Mouse (Mus musculus) heart, adult 8-10 months (tissue): ENCODE measurements around the gene Hnrnph3. TPM values are rescaled to one million over a fixed set of nuclear protein-coding genes. Genes with fewer than 3 reads are reported as not detected.

ENCODE experiments used
- DNase-seq: peaks from one replicate; pipeline ENCODE4 v3.0.0; 2022; ENCODE audit warnings: low spot score
- total RNA-seq, 4 experiments: library from RNA; stranded (reverse); gene quantifications; 2 replicates each; pipeline ENCODE4 v1.2.4; 2022

Gene Hnrnph3
- total RNA-seq, 4 experiments from 2014 or later, result 28.4 to 38.8 (median 30.2) TPM

GRCm38 (mm10) chr10:63032267-63032666 is 8.2 kb upstream of the Hnrnph3 start:
- DNase-seq, result no peak

DNA sequence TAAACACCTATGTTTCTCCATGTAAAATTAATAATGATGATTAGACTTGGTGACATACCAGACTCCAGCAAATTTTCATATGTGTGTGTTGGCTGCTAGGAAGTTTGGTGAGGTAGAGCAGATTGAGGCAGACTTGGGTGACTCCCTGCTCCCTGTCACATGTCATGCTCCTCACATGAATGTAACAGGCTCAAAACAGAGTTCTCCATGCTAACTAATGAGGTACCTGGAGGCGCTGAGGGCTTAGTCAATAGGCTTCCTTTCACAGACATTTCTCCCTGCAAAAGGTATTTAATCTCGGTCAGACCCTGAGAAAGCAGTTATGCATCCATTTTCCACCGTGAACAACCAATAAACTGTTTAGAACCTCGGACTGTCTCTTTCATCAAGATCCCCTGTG is 4.4 kb upstream of the Hnrnph3 start:
- no peak for DNase-seq

- no peak for DNase-seq
Observed at GRCm38 (mm10) chr10:63027376-63028161, 3.6 kb upstream of the Hnrnph3 start.

- DNase-seq, result no peak
Observed at GRCm38 (mm10) chr10:63026795-63027160, 2.8 kb upstream of the Hnrnph3 start.

- DNase-seq, result no peak
Observed at GRCm38 (mm10) chr10:63026156-63026794, 2.3 kb upstream of the Hnrnph3 start.

- DNase-seq, result no peak
Observed at GRCm38 (mm10) chr10:63025491-63026011, 1.5 kb upstream of the Hnrnph3 start.

- no peak for DNase-seq
Observed at GRCm38 (mm10) chr10:63025016-63025415, 999 bp upstream of the Hnrnph3 start.

DNA sequence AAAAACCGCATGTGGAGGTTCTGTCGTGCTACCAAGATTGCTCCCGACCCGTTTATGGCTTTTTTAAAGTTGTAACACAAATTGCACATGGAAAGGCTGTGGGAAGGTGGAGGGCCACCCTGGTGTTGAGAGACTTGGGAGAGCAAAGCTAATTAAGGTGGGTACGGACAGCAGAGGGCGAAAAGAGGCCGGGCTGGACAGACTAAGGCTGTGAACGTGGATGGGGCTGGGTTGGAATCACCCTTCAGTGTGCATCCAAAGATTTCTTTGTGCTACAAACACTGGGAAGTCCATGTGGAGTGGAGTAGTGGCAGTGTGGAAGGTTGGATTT is 528 bp upstream of the Hnrnph3 start:
- DNase-seq, result peak; percentile 77

DNA sequence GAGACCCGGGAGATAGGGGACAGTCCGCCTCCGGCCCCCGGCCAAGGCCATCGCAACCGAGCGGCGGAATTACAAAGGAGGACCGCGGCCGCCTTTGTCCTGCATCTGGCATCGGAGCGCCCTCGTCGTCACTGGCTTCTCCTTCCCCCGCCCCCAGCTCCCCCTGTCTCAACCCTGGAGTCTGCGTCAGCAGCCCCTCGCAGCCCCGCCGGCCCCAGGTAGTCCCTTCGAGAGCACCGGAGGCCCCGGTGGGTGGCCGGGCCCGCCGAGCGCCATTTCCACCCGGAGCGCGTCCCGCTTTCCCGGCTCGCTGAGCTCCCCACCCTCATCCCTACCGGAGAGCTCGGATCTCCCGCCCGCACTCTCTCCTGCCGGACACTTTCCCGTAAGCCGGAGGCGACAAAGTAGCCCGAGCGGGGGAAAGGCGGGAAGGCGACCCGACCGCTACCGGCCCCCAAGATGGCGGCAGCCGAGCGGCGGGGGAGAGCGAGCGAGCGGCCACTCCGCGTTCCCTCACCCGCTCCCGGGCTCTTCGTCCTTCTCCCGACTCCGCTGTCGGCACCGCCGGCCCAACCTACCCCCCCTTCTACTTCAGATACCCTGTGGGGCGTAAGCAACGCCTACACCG is 782 bp downstream of the Hnrnph3 start:
- DNase-seq, result peak; percentile 50

DNA sequence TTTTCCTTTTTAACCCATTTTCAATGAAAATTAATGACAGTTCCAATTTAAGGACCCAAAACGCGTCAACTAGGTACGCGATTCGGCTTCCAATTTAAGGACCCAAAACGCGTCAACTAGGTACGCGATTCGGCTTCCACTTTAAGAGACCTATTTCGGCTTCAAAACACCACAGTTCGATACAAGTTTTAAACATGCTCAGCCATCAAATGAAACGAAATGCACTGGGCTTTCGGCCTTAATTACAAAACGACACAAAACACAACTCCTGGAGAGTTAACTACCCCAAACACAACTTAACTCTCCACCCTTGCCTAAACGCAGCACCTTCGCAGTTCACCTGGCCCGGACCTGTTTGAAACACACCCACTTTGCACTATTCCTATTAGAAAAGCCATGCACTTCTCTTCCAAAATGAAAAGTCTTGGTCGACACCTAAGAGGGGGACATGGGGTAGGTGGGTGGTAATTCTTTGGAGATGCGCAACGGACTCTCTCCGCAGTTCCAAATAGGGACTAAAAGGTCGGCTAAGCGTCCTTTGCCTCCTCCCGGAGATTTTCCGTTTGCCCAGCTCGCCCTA is 1.4 kb downstream of the Hnrnph3 start:
- DNase-seq, result no peak

DNA sequence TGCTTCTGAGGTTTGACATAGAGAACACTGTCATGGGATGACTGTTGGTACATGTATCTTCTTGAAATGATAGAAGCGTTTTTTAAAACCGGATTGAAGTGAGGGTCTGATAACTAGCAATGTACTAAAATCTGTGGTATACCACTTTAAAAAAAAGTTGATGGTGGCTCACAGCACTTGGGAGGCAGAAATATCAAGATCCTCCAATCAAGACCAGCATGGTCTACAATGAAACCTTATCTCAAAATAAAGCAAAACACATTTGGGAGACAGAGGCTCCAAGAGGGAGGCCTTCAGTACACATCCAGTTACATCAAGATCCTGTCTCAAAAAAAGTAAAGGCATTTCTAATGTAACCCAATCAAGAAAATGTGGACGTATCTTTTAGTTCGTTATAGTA is 2.3 kb downstream of the Hnrnph3 start:
- no peak for DNase-seq

GRCm38 (mm10) chr10:63019304-63019703 is 4.7 kb downstream of the Hnrnph3 start:
- DNase-seq, result no peak

- DNase-seq, result no peak
Observed at GRCm38 (mm10) chr10:63014168-63014567, 9.8 kb downstream of the Hnrnph3 start.

DNA sequence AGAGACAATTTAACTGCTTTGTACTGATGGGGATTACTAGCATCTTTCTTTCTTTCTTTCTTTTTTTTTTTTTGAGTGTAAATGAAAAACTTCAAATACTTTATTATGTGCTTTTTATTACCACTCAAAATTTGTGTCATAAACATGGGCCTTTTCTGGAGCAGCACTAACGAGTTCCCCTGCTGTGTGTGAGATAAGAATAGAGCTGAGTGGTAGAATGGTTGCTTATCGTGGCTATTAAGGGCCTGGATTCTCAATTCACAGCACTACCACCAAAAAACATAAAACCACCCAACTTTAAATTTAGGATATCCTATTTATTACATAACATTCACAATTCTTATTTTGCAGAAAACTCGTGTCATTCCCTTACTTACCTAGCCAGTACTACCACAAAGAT is 10.5 kb downstream of the Hnrnph3 start:
- DNase-seq, result no peak

- no peak for DNase-seq
Observed at GRCm38 (mm10) chr10:63011556-63011955, 12.5 kb downstream of the Hnrnph3 start.

- no peak for DNase-seq
Observed at GRCm38 (mm10) chr10:63010268-63010667, 13.7 kb downstream of the Hnrnph3 start.

GRCm38 (mm10) chr10:63008193-63008592 is 15.8 kb downstream of the Hnrnph3 start:
- no peak for DNase-seq

DNA sequence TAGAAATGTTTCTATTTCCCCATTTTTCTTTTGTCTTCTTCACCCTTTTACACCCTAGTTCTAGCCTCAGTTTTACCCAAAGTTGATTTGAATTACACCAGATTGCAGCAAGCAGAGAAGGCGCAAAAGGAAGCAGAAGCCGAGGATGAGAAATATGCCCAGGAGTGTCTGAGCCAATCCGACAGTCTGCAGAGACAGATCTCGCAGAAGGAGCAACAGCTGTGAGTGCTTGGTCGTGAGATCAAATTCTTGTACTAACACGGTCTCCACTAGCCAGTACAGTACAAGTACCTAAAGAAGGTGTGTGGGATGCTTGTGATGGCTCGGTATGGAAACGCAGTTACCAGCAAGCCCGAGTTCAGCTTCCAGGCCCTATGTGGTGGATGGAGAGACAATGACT is 19.5 kb downstream of the Hnrnph3 start:
- DNase-seq, result no peak

- DNase-seq, result no peak
Observed at GRCm38 (mm10) chr10:63003252-63003651, 20.8 kb downstream of the Hnrnph3 start.

GRCm38 (mm10) chr10:63000584-63000983 is 23.4 kb downstream of the Hnrnph3 start:
- no peak for DNase-seq

DNA sequence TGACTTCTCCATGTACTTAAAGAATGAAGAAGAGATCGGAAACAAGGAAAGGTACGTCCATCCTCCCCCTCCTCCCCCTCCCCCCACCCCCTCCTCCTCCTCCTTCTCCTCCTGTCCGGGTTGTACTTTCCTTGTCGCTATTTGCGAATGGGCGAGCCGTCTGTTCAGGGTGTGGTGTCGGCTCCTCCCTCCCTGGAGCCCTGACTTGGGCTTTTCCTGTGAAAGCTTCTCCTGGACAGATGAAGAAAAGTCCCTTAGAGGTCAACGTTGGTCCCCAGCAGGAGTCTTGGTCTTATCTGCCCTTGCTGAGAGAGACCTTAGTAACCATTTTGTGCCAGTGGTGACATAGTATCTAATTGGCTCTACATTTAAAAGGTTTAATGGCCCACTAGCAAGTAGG is 30.0 kb downstream of the Hnrnph3 start:
- DNase-seq, result no peak

DNA sequence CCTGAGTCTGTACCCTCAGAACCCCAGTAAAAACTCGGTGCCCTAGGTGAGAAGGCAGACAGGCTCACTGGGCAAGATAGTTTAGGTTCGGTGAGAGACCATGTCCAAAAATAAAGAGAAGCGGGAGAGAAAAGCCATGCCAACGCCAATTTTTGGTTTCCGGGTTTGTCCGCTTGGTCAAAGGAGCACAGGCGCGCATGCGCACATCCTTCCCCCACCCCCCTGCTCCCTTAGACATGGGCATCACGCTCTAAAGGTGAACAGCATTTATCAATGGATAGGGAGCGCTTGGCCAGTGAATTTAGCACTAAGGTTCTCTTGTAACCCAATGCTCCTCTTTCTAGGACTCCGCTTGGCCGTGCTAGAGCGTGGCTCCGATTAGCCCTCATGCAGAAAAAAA is 33.4 kb downstream of the Hnrnph3 start:
- DNase-seq, result no peak
